Mouse (Mus musculus) C2C12 (cell line): ENCODE measurements around the gene Fam160b1. TPM values are rescaled to one million over a fixed set of nuclear protein-coding genes. Genes with fewer than 3 reads are reported as not detected.

ENCODE experiments used
- H3K27me3 ChIP-seq: one replicate; pipeline ENCODE4 v1.6.1; 2011; ENCODE audit not compliant: control insufficient read depth, insufficient read depth, insufficient read length
- H3K36me3 ChIP-seq: one replicate; pipeline ENCODE4 v1.6.1; 2011; ENCODE audit not compliant: control insufficient read depth, insufficient read depth
- H3K4me3 ChIP-seq: one replicate; pipeline ENCODE4 v1.5.1; 2011; ENCODE audit warnings: mild to moderate bottlenecking, control low read depth; ENCODE audit not compliant: poor library complexity, insufficient read depth, severe bottlenecking
- H3K79me2 ChIP-seq: one replicate; pipeline ENCODE4 v1.6.1; 2011; ENCODE audit not compliant: control insufficient read depth, insufficient read depth
- H3K79me3 ChIP-seq: one replicate; pipeline ENCODE4 v1.6.1; 2011; ENCODE audit warnings: low read depth, control low read depth
- H3ac ChIP-seq: one replicate; pipeline ENCODE3; 2011; ENCODE audit warnings: low read depth; ENCODE audit not compliant: control insufficient read depth, insufficient read length
- CEBPB ChIP-seq: IDR thresholded peaks from one replicate; pipeline ENCODE4 v1.6.1; 2011; ENCODE audit warnings: low read depth, mild to moderate bottlenecking, control low read depth, moderate library complexity
- CTCF ChIP-seq: IDR thresholded peaks from one replicate; pipeline ENCODE4 v1.5.1; 2011; ENCODE audit not compliant: control insufficient read depth, insufficient read depth, insufficient read length
- FOSL1 ChIP-seq: IDR thresholded peaks from one replicate; pipeline ENCODE4 v1.8.0; 2011; ENCODE audit warnings: mild to moderate bottlenecking, low read length; ENCODE audit not compliant: poor library complexity, insufficient read depth, severe bottlenecking
- MAX ChIP-seq: IDR thresholded peaks from one replicate; pipeline ENCODE4 v1.6.1; 2011; ENCODE audit warnings: mild to moderate bottlenecking, control low read depth
- MYOD1 ChIP-seq: IDR thresholded peaks from one replicate; pipeline ENCODE4 v1.6.1; 2011; ENCODE audit warnings: low read depth; ENCODE audit not compliant: control insufficient read depth, insufficient read length
- MYOG ChIP-seq: IDR thresholded peaks from one replicate; pipeline ENCODE4 v1.6.1; 2011; ENCODE audit not compliant: control insufficient read depth, insufficient read length; ENCODE audit errors: extremely low read depth
- USF1 ChIP-seq: IDR thresholded peaks from one replicate; pipeline ENCODE4 v1.6.1; 2011; ENCODE audit warnings: low read depth, mild to moderate bottlenecking, control low read depth, moderate library complexity
- polyA plus RNA-seq: library from polyadenylated mRNA; unstranded; fragments of >200 nt; fragmentation: generic; extraction: Trizol; gene quantifications from one replicate; pipeline ENCODE4 v1.2.1, GENCODE M21; 2012; ENCODE audit warnings: missing spikeins

The Fam160b1 gene
- polyA plus RNA-seq, 1 experiment: 7.3 TPM

DNA sequence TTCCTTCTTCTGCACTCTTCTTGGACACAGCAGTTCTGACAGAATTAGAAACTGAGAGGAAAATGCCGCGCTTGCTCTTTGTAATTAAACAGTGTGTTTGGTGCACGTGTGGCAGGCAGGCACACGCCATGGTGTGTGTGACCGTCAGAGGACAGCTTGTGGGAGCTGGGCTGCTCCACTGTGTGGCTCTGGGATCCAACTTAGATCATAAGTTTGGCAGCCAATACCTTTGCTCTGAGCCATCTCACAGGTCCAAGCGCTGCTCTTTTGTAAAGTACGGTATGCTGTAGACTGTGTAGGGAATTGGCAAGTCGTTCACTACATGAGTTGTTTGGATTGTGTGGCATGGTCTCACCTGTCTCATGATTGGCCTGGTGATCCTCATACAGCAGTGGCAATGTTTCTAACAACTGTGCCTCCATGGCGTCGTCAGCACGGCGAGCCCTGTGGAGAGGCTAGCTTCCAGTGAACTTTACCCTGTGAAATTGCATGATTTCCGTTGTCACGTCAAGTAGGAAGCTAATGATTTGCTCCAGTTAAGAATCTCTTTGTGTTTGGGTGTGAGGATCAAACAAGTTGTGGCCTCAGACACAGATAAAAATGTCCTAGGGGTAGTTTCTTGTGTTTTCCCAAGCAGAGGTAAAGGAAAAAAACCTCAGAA is 16.7 kb downstream of the Fam160b1 start:
- H3K79me2 ChIP-seq: no peaks in the 10 kb centered on the region
- no peaks in the 10 kb centered on the region for H3K27me3 ChIP-seq
- no peak overlapping the region for H3ac ChIP-seq
- no peak for TF ChIP-seq MAX
- peaks cover 91% of the 10 kb centered on the region for H3K36me3 ChIP-seq
- no peaks in the 10 kb centered on the region for H3K79me3 ChIP-seq
- H3K4me3 ChIP-seq: no peak overlapping the region

DNA sequence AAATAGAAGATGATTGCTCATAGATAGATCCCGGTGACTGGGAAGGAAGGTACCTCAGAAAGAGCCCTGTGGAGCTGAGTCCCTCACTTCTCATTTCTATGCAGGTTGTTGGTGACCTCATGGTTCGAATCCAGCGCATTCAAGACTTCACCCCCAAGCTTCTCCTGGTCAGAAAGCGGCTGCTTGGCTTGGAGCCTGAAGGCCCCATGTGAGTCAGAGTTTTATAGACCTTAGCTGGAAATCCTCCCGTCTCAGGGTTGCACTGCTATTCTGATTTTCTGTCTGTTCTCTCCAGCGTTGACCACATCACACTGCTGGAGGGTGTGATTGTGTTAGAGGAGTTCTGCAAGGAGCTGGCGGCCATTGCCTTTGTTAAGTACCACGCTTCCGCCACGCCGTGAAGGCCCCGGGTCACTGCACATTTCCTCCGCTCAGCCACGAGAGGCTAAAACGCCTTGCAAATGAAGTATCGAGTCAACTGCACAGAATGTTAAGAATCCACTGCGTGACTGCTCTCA is 25.8 kb downstream of the Fam160b1 start:
- Histone ChIP-seq H3K79me2 (no peaks in the 10 kb centered on the region), H3K27me3 (no peaks in the 10 kb centered on the region), H3K4me3 (no peak overlapping the region), H3ac (no peak overlapping the region), H3K36me3 (peaks cover 85% of the 10 kb centered on the region), H3K79me3 (no peaks in the 10 kb centered on the region)
- TF ChIP-seq USF1 (no peak), MYOG (no peak), CTCF (no peak), CEBPB (no peak), FOSL1 (no peak), MYOD1 (no peak)

GRCm38 (mm10) chr19:57391545-57391944 is 31.1 kb downstream of the Fam160b1 start:
- TF ChIP-seq CTCF: no peak
- no peak for TF ChIP-seq FOSL1
- no peak for TF ChIP-seq MYOG
- TF ChIP-seq USF1: no peak
- Histone ChIP-seq H3K27me3 (no peaks in the 10 kb centered on the region), H3K4me3 (no peak overlapping the region), H3K36me3 (peaks cover 36% of the 10 kb centered on the region), H3K79me3 (no peaks in the 10 kb centered on the region), H3ac (no peak overlapping the region), H3K79me2 (no peaks in the 10 kb centered on the region)

- peaks cover 20% of the 10 kb centered on the region for H3K36me3 ChIP-seq
- no peak overlapping the region for H3ac ChIP-seq
- TF ChIP-seq MAX (no peak), MYOD1 (no peak), CEBPB (no peak), USF1 (no peak), CTCF (no peak), FOSL1 (no peak), MYOG (no peak)
- H3K79me2 ChIP-seq: no peaks in the 10 kb centered on the region
- no peak overlapping the region for H3K4me3 ChIP-seq
- no peaks in the 10 kb centered on the region for H3K79me3 ChIP-seq
- no peaks in the 10 kb centered on the region for H3K27me3 ChIP-seq
These were observed 33.0 kb downstream of the Fam160b1 start for GRCm38 (mm10) chr19:57393357-57393957.

DNA sequence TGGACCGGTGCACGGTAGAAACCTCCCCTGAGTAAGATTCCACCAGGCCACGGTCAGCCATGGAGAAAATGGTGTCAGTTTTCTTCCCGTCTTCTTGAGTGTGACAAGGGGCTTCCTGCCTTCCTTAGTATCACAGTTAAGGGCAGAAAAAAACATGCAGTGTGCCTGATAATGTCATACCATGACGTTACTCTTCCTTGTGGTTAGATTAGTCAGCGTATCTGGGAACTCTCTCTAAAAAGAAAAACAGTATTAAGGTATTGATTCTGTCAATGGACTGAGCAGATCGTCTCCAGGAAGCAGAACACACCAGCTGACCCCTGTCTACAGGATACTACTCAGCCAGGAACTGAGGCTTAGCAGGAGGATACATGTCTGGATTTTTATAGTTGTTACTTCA is 36.1 kb downstream of the Fam160b1 start:
- Histone ChIP-seq H3K79me2 (no peaks in the 10 kb centered on the region), H3K27me3 (no peaks in the 10 kb centered on the region), H3ac (no peak overlapping the region), H3K36me3 (no peaks in the 10 kb centered on the region), H3K79me3 (no peaks in the 10 kb centered on the region), H3K4me3 (no peak overlapping the region)
- TF ChIP-seq MAX (no peak), USF1 (no peak), MYOD1 (no peak), FOSL1 (no peak), MYOG (no peak), CTCF (no peak), CEBPB (no peak)

DNA sequence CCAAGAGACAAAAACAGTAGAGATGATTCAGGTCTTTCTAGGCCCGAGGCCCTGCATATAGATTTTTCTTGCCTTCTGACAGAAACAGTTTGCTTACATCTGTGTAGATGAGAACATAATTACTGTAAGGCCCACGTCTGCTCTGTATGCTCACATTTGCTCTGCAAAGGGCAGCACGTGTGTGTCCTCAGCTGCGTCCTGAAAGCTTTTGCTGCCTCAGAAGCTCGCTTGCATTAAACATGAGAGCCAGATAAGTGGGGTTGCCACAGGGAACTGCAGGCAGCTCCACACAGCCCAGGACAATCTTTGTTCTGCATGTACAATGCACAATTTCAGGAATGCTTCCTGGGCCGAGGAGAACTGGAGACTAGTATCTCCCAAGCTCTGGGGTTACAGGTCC is 41.9 kb downstream of the Fam160b1 start:
- H3K79me3 ChIP-seq: no peaks in the 10 kb centered on the region
- H3K79me2 ChIP-seq: no peaks in the 10 kb centered on the region
- no peak overlapping the region for H3ac ChIP-seq
- H3K27me3 ChIP-seq: no peaks in the 10 kb centered on the region
- no peaks in the 10 kb centered on the region for H3K36me3 ChIP-seq
- no peak overlapping the region for H3K4me3 ChIP-seq
- no peak for TF ChIP-seq MYOG
- TF ChIP-seq MYOD1: no peak
- no peak for TF ChIP-seq FOSL1
- TF ChIP-seq CTCF: no peak
- TF ChIP-seq CEBPB: no peak
- no peak for TF ChIP-seq MAX
- no peak for TF ChIP-seq USF1
